Mouse (Mus musculus): Measurements from ENCODE around the gene Dnah7b.
"Not testable (repeated sequence)": the region's sequence is repeated elsewhere in the genome, so short reads cannot be mapped to it uniquely, and the experiment has no call there.

Dnah7b gene

GRCm38 (mm10) chr1:46325942-46326341, 259.8 kb downstream of the Dnah7b start:
- not testable (repeated sequence) for DNase-seq

- not testable (repeated sequence) for DNase-seq
Observed at GRCm38 (mm10) chr1:46345301-46345700, 279.2 kb downstream of the Dnah7b start.

GRCm38 (mm10) chr1:46380641-46381040, 314.5 kb downstream of the Dnah7b start:
- DNase-seq: peak; percentile 5

- DNase-seq: not testable (repeated sequence)
Observed at GRCm38 (mm10) chr1:46394681-46395297, 328.7 kb downstream of the Dnah7b start.

DNA sequence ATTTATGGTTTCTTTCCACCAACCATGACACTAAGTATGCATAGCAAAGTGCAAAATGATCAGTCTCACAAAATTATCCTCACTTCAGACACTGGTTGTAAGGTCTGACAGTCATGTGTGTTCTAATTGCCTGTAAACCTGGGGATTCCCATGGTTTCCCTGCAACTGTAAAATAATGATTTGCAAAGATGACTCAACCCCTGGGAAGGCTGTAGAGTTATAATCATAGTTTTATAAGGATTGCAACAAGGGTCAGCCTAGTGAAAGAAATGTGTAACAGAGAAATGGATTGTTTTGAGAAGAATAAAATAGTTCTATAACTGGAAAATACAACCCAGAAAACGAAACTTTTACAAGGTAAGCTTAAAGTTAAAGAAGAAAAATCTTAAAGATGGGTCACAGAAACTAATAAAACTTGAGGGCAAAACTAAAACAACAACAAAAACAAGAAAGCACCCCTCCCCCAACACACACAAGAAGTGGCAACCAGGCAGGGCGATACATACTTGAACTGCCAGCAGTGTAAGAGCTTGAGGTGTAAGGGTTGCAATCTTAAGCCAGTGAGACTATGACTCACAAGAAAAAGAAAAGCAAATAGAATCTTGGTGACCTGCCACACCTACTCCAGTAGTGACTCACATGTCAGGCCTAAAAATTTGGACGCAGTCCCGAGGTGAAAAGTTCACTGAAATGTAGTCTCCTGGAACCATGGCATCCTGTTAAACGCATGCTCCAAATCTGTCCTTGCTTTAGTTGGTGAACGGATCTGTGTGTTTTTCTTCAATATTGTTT, 342.4 kb downstream of the Dnah7b start:
- DNase-seq: no peak

- DNase-seq: not testable (repeated sequence)
Observed at GRCm38 (mm10) chr1:46414798-46415197, 348.7 kb downstream of the Dnah7b start.

DNA sequence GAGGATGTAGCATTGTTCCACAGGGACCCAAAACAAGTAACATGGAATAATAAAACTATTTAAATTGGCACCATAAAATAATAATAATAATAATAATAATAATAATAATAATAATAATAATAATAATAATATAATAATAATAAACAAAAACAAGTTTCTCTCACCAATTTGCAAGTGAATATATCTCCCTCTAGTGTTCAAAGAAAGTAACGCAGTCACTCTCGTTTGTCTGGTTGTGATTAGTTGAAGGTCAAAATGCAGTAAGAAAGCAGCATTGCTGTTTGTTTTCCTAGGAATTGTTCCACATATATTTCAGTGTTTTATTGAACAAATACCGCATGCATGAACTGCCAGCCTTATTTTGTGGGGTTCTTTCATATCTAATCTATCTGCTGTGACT, 350.8 kb downstream of the Dnah7b start:
- DNase-seq: not testable (repeated sequence)

- not testable (repeated sequence) for DNase-seq
Observed at GRCm38 (mm10) chr1:46418966-46419365, 352.9 kb downstream of the Dnah7b start.
